Mouse (Mus musculus): ENCODE results near the gene Map4k2. TPM values are rescaled to one million over a fixed set of nuclear protein-coding genes. Genes with fewer than 3 reads are reported as not detected.

Gene Map4k2
- polyA plus RNA-seq, 1 experiment: 1,004 TPM

- Histone ChIP-seq H3K27ac (ENCODE audit: control insufficient read depth, insufficient read depth, low read length) (no peak overlapping the region), H3K36me3 (ENCODE audit: control insufficient read depth, insufficient read depth, low read length) (no peaks in the 10 kb centered on the region), H3K4me1 (replicated peaks; ENCODE audit: control insufficient read depth, insufficient read depth, low read length) (no peaks in the 10 kb centered on the region), H3K27me3 (ENCODE audit: control insufficient read depth, insufficient read depth, low read length) (no peaks in the 10 kb centered on the region), H3K4me3 (ENCODE audit: control insufficient read depth, insufficient read depth, low read length) (no peak overlapping the region)
- TF ChIP-seq POLR2A (IDR thresholded peaks at IDR 0.05; ENCODE audit: control insufficient read depth, extremely low read depth, insufficient read depth, low read length, poor library complexity) (no peak), CTCF (IDR thresholded peaks at IDR 0.05; ENCODE audit: borderline replicate concordance, control insufficient read depth, extremely low read depth, insufficient read depth, low read length, poor library complexity) (no peak)
- no peak for DNase-seq
- 94% methylated on average over 9 of the region's 9 CpGs for WGBS
Observed at GRCm38 (mm10) chr19:6324751-6325150, 16.2 kb upstream of the Map4k2 start.

- no peak overlapping the region for H3K27ac ChIP-seq (ENCODE audit: control insufficient read depth, insufficient read depth, low read length)
- H3K36me3 ChIP-seq (ENCODE audit: control insufficient read depth, insufficient read depth, low read length): no peaks in the 10 kb centered on the region
- no peak for DNase-seq
- peaks cover 29% of the 10 kb centered on the region for H3K4me1 ChIP-seq (replicated peaks; ENCODE audit: control insufficient read depth, insufficient read depth, low read length)
- WGBS: 6% methylated on average over 5 of the region's 5 CpGs
- no peaks in the 10 kb centered on the region for H3K27me3 ChIP-seq (ENCODE audit: control insufficient read depth, insufficient read depth, low read length)
- H3K4me3 ChIP-seq (ENCODE audit: control insufficient read depth, insufficient read depth, low read length): no peak overlapping the region
- TF ChIP-seq CTCF (IDR thresholded peaks at IDR 0.05; ENCODE audit: borderline replicate concordance, control insufficient read depth, extremely low read depth, insufficient read depth, low read length, poor library complexity) (no peak), POLR2A (IDR thresholded peaks at IDR 0.05; ENCODE audit: control insufficient read depth, extremely low read depth, insufficient read depth, low read length, poor library complexity) (no peak)
Observed at GRCm38 (mm10) chr19:6331178-6331577, 9.8 kb upstream of the Map4k2 start.

GRCm38 (mm10) chr19:6331719-6332516 lies 9.0 kb upstream of the Map4k2 start:
- TF ChIP-seq POLR2A (IDR thresholded peaks at IDR 0.05; ENCODE audit: control insufficient read depth, extremely low read depth, insufficient read depth, low read length, poor library complexity) (no peak), CTCF (IDR thresholded peaks at IDR 0.05; ENCODE audit: borderline replicate concordance, control insufficient read depth, extremely low read depth, insufficient read depth, low read length, poor library complexity) (no peak)
- Histone ChIP-seq H3K4me1 (replicated peaks; ENCODE audit: control insufficient read depth, insufficient read depth, low read length) (peaks cover 36% of the 10 kb centered on the region), H3K36me3 (ENCODE audit: control insufficient read depth, insufficient read depth, low read length) (no peaks in the 10 kb centered on the region), H3K4me3 (ENCODE audit: control insufficient read depth, insufficient read depth, low read length) (no peak overlapping the region), H3K27me3 (ENCODE audit: control insufficient read depth, insufficient read depth, low read length) (no peaks in the 10 kb centered on the region), H3K27ac (ENCODE audit: control insufficient read depth, insufficient read depth, low read length) (no peak overlapping the region)
- 34% methylated on average over 13 of the region's 13 CpGs for WGBS
- peak; percentile 69 for DNase-seq

GRCm38 (mm10) chr19:6333761-6334595 lies 7.0 kb upstream of the Map4k2 start:
- peaks cover 38% of the 10 kb centered on the region for H3K4me1 ChIP-seq (replicated peaks; ENCODE audit: control insufficient read depth, insufficient read depth, low read length)
- H3K36me3 ChIP-seq (ENCODE audit: control insufficient read depth, insufficient read depth, low read length): no peaks in the 10 kb centered on the region
- TF ChIP-seq POLR2A (IDR thresholded peaks at IDR 0.05; ENCODE audit: control insufficient read depth, extremely low read depth, insufficient read depth, low read length, poor library complexity) (no peak), CTCF (IDR thresholded peaks at IDR 0.05; ENCODE audit: borderline replicate concordance, control insufficient read depth, extremely low read depth, insufficient read depth, low read length, poor library complexity) (no peak)
- H3K27me3 ChIP-seq (ENCODE audit: control insufficient read depth, insufficient read depth, low read length): no peaks in the 10 kb centered on the region
- peak overlapping the region; percentile 65 for H3K4me3 ChIP-seq (ENCODE audit: control insufficient read depth, insufficient read depth, low read length)
- H3K27ac ChIP-seq (ENCODE audit: control insufficient read depth, insufficient read depth, low read length): peak overlapping the region; percentile 75
- WGBS: 60% methylated on average over 9 of the region's 9 CpGs
- DNase-seq: no peak

- Histone ChIP-seq H3K4me3 (ENCODE audit: control insufficient read depth, insufficient read depth, low read length) (peak within 1 kb of the TSS; percentile 65), H3K27ac (ENCODE audit: control insufficient read depth, insufficient read depth, low read length) (peak within 1 kb of the TSS; percentile 75), H3K36me3 (ENCODE audit: control insufficient read depth, insufficient read depth, low read length) (no peaks in the 10 kb centered on the region), H3K4me1 (replicated peaks; ENCODE audit: control insufficient read depth, insufficient read depth, low read length) (peaks cover 42% of the 10 kb centered on the region), H3K27me3 (ENCODE audit: control insufficient read depth, insufficient read depth, low read length) (no peaks in the 10 kb centered on the region)
- under 1% methylated on average over 43 of the region's 43 CpGs for WGBS
- peak; percentile 92 for DNase-seq
- peak; percentile 45; the same call in 1 of the 2 replicates for TF ChIP-seq POLR2A (IDR thresholded peaks at IDR 0.05; ENCODE audit: control insufficient read depth, extremely low read depth, insufficient read depth, low read length, poor library complexity)
- TF ChIP-seq CTCF (IDR thresholded peaks at IDR 0.05; ENCODE audit: borderline replicate concordance, control insufficient read depth, extremely low read depth, insufficient read depth, low read length, poor library complexity): peak; percentile 52; the same call in 1 of the 2 replicates
Observed at GRCm38 (mm10) chr19:6334673-6335457, 6.1 kb upstream of the Map4k2 start, which contains the start of gene Men1. Gene Men1, plus strand, starts transcription at chr19:6334979.

GRCm38 (mm10) chr19:6335458-6335827 lies 5.5 kb upstream of the Map4k2 start:
- DNase-seq: peak; percentile 44
- Histone ChIP-seq H3K27ac (ENCODE audit: control insufficient read depth, insufficient read depth, low read length) (no peak overlapping the region), H3K36me3 (ENCODE audit: control insufficient read depth, insufficient read depth, low read length) (no peaks in the 10 kb centered on the region), H3K4me3 (ENCODE audit: control insufficient read depth, insufficient read depth, low read length) (peak overlapping the region; percentile 65), H3K4me1 (replicated peaks; ENCODE audit: control insufficient read depth, insufficient read depth, low read length) (peaks cover 48% of the 10 kb centered on the region), H3K27me3 (ENCODE audit: control insufficient read depth, insufficient read depth, low read length) (no peaks in the 10 kb centered on the region)
- under 1% methylated on average over 25 of the region's 25 CpGs for WGBS
- TF ChIP-seq CTCF (IDR thresholded peaks at IDR 0.05; ENCODE audit: borderline replicate concordance, control insufficient read depth, extremely low read depth, insufficient read depth, low read length, poor library complexity) (no peak), POLR2A (IDR thresholded peaks at IDR 0.05; ENCODE audit: control insufficient read depth, extremely low read depth, insufficient read depth, low read length, poor library complexity) (no peak)

Measured in thymus, adult 2 months (tissue).